Mouse (Mus musculus) small intestine, adult 2 months (tissue): Measurements from ENCODE around the gene Galnt16.

Source experiments
- CTCF ChIP-seq: fragments of 200-500 bp; IDR thresholded peaks from 2 replicates; pipeline ENCODE4 v1.5.1; 2012; ENCODE audit warnings: low read depth, mild to moderate bottlenecking, control low read depth, inconsistent platforms, low read length, moderate library complexity, mixed read lengths; ENCODE audit not compliant: insufficient replicate concordance, insufficient read length; ENCODE audit errors: extremely low read depth
- POLR2A ChIP-seq: fragments of 200-500 bp; IDR thresholded peaks from 2 replicates; pipeline ENCODE4 v1.6.1; 2012; ENCODE audit warnings: low read depth, mild to moderate bottlenecking, control low read depth, inconsistent platforms, low read length, moderate library complexity

- TF ChIP-seq CTCF = no peak
- no peak for TF ChIP-seq POLR2A
Measured at GRCm38 (mm10) chr12:80537313-80537712, 19.2 kb downstream of the Galnt16 start.
